Mouse (Mus musculus): ENCODE measurements around the gene Snx8. TPM values are rescaled to one million over a fixed set of nuclear protein-coding genes. Genes with fewer than 3 reads are reported as not detected.
A peak's percentile ranks its signal among the peaks of the same experiment; 100 is the strongest.

Gene Snx8
- polyA plus RNA-seq, 1 experiment from 2014 or later, result 14.0 TPM

DNA sequence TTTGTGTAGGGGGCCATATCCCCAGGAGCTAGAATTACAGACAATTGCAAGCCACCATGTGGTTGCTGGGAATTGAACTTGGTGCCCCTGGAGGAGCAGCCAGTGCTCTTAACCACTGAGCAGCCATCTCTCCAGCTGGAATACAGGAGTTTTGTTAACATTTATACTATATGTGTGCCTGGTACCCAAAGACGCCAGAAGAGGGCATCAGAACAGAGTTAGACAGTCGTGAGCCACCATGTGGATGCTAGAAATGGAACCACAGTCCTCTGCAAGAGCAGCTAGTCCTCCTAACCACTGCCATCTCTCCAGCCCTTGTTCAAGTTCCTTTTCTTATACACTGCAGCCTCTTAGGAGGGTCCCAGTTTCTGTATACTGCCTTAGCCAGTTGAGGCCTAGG, 55.4 kb downstream of the Snx8 start:
- H3K9me3 ChIP-seq (replicated peaks), result 0 out of 2 replicates have a peak, but pooled peaks cover 2% of the 10 kb centered on the region
- H3K4me1 ChIP-seq, result peaks cover 28% of the 10 kb centered on the region
- no peak overlapping the region for H3K27ac ChIP-seq
- H3K9ac ChIP-seq, result no peak overlapping the region
- WGBS (ENCODE audit: insufficient replicate concordance), result 15% methylated on average over 2 of the region's 2 CpGs
- ATAC-seq, result no peak
- no peak overlapping the region for H3K4me2 ChIP-seq
- H3K36me3 ChIP-seq, result peaks cover 50% of the 10 kb centered on the region
- H3K27me3 ChIP-seq (replicated peaks), result no peaks in the 10 kb centered on the region
- H3K4me3 ChIP-seq, result no peak overlapping the region

DNA sequence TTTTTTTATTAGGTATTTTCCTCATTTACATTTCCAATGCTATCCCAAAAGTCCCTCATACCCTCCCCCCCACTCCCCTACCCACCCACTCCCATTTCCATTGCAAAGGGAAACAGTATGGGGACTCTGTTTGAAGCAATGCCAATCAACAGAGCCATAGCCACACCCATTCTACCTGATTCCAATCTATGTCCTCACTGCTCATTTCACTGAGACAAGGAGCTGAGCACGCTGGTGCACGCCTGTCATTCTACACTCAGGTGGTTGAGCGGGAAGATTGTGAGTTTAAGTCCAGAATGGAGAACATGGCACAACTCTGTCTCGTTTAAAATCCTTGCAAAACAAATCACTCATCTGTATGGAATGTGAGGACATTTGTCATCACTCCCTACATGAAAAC, 56.5 kb downstream of the Snx8 start:
- 41% methylated on average over 4 of the region's 4 CpGs for WGBS (ENCODE audit: insufficient replicate concordance)
- Histone ChIP-seq H3K27me3 (replicated peaks) (no peaks in the 10 kb centered on the region), H3K4me2 (peak overlapping the region; percentile 87), H3K36me3 (peaks cover 50% of the 10 kb centered on the region), H3K27ac (peak overlapping the region; percentile 91), H3K4me3 (peak overlapping the region; percentile 72; the same call in 1 of the 2 replicates), H3K9ac (peak overlapping the region; percentile 80), H3K9me3 (replicated peaks) (no peaks in the 10 kb centered on the region), H3K4me1 (peaks cover 28% of the 10 kb centered on the region)
- ATAC-seq, result peak; percentile 58

DNA sequence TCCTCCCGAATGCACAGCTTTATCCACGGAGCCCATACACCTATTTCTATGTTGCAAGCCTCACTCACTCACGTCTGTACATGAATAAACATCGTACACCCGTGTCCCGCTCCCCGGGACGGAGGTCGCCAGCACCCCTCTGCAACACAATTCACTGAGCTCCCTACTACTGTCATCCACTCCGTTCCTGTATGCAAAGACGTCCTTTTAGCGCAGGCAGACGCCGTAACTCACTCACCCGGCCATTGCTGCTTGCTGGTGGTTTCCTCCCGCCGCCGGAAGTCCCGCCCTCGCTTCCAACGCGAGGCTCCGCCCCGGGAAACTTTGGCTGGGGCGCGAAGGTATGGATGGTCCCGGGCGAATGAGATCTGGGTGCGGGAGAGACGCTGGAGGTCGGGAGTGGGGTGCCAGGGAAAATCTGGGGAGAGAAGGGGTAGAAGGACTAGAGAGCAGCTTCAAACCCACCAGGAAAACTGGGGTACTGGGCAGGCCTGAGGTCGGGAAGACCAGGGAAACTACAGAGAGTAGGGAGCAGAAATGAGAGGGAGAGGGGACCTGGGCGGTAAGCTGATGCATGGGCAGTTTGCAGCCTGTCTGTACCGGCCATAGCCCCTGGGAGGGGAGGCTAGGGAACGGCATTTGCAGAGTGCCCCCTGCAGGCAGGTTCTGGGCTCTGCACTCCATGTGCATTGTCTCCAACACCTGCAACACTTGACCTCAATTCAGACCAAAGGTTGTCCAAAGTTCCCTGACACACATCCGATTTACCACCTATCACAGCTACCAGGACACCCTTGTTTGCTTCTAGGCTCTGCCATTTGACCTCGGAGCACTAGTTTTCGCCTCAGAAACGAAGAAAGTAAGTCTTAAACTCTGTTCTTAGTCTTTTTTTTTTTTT, 57.2 kb downstream of the Snx8 start, which contains the start of gene Mrm2:
Mrm2 (minus strand) TSS at position 284 of the 898 bp plus-strand sequence.
- Histone ChIP-seq H3K9me3 (replicated peaks) (no peaks in the 10 kb centered on the region), H3K4me2 (peak within 1 kb of the TSS; percentile 87), H3K27me3 (replicated peaks) (no peaks in the 10 kb centered on the region), H3K9ac (peak within 1 kb of the TSS; percentile 80), H3K4me1 (peaks cover 28% of the 10 kb centered on the region), H3K27ac (peak within 1 kb of the TSS; percentile 91), H3K36me3 (peaks cover 50% of the 10 kb centered on the region), H3K4me3 (peak within 1 kb of the TSS; percentile 72)
- ATAC-seq, result peak; percentile 86
- under 1% methylated on average over 39 of the region's 39 CpGs for WGBS (ENCODE audit: insufficient replicate concordance)

DNA sequence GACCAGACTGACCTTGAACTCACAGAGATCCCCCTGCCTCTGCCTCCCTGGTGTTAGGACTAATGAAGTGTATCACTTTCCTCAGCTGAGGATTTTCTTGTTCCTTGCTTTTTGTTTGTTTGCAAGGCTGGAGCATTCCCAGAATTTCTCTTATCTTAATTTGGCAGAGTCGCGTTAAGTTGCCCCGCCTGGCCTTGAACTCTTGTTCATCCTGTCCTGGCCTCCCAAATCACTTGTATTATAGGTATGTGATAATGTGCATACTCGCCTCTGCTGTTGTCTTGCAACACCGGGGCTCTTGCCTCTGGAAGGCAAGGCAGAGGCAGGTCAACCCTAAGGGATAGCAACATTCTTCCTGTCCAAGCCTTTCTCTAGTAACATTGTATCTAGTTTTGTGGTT, 65.0 kb downstream of the Snx8 start:
- Histone ChIP-seq H3K9me3 (replicated peaks) (no peaks in the 10 kb centered on the region), H3K4me1 (peaks cover 38% of the 10 kb centered on the region), H3K9ac (0 out of 2 replicates have a peak overlapping the region, but pooled peaks have one; percentile 1), H3K4me3 (no peak overlapping the region), H3K27ac (peak overlapping the region; percentile 15; the same call in 1 of the 2 replicates), H3K36me3 (peaks cover 34% of the 10 kb centered on the region), H3K4me2 (peak overlapping the region; percentile 27), H3K27me3 (replicated peaks) (no peaks in the 10 kb centered on the region)
- no peak for ATAC-seq
- 42% methylated on average over 5 of the region's 5 CpGs for WGBS (ENCODE audit: insufficient replicate concordance)

DNA sequence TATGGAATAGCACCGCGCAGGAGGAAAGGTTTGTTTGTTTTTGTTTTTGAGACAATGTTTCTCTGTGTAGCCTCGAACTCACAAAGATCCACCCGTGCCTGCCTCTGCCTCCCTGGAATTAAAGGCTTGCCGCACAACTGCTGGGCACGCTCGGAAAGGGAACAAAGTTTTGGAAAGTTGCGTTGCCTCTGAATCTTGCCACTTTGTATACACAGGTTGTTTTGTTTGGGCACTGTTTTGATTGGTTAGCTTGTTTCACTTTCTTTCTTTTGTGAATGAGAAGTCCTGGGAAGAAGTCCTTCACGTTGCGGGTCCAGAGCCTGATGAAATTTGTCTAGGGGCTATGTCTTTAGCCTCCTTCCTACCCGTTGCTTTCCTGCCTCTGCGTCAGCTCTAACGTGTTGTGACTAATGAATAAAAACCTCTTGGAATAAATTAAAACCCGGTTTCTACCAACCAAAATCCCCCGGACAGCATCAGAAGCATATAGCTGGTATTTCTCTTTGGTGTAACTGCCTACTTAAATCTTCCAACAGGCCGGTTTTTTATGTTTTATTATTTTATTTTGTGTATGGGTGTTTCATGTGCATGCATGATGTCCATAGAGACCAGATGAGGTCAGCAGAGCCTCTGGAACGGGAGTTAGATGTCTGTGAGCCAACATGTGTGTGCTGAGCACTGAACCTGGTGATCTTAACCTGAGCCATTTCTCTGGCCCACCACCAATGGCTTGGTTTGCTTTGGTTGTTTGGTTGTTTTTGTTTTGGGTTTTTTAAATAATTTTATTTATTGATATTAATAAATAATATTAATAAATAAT, 67.1 kb downstream of the Snx8 start:
- Histone ChIP-seq H3K9me3 (replicated peaks) (no peaks in the 10 kb centered on the region), H3K27me3 (replicated peaks) (no peaks in the 10 kb centered on the region), H3K4me1 (peaks cover 52% of the 10 kb centered on the region), H3K4me2 (peak overlapping the region; percentile 83), H3K36me3 (peaks cover 13% of the 10 kb centered on the region), H3K4me3 (peak overlapping the region; percentile 98), H3K27ac (peak overlapping the region; percentile 87), H3K9ac (peak overlapping the region; percentile 99)
- WGBS (ENCODE audit: insufficient replicate concordance), result 1% methylated on average over 17 of the region's 17 CpGs
- peak; percentile 25 for ATAC-seq

DNA sequence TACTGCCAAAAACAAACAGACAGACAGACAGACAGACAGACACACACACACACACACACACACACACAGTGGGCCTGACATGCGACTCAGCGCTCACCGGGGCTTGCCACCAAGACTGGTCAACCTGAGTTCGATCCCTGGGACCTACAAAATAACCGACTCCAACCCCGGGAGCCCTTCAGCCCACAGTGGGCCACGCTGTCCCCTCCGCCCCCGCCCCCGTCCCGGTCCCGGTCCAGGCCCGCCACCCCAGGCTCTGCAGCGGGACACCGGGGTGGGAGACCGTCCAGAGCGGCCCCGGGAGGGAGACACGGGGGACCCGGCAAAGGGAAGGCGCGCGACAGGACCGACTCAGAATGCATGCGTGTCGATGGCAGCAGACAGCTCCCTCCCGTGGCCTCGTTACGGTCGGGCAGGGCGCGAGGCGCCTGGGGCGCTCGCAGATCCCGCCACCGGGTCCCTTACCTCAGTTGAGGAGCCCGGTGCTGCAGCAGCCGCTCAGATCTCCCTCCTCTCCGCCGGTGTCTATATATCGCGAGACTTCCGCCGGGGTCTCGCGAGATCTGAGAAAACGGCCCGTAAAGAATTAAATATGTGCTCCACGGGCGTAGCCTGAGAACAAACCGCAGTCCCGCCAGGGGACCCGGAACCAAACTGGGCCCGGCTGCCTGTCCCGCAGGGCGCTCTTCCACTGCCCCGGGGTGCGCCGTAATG, 67.9 kb downstream of the Snx8 start, which contains the start of the genes Mad1l1 and Nudt1:
Mad1l1 (minus strand) TSS at position 511 of the 714 bp plus-strand sequence.
Nudt1 (plus strand) TSS at position 615 of the 714 bp plus-strand sequence.
- no peaks in the 10 kb centered on the region for H3K27me3 ChIP-seq (replicated peaks)
- peak within 1 kb of the TSS; percentile 87 for H3K27ac ChIP-seq
- H3K4me3 ChIP-seq, result peak within 1 kb of the TSS; percentile 98
- peaks cover 55% of the 10 kb centered on the region for H3K4me1 ChIP-seq
- H3K9ac ChIP-seq, result peak within 1 kb of the TSS; percentile 99
- H3K9me3 ChIP-seq (replicated peaks), result no peaks in the 10 kb centered on the region
- peak within 1 kb of the TSS; percentile 83 for H3K4me2 ChIP-seq
- ATAC-seq, result peak; percentile 91
- 3% methylated on average over 57 of the region's 60 CpGs for WGBS (ENCODE audit: insufficient replicate concordance)
- H3K36me3 ChIP-seq, result peaks cover 9% of the 10 kb centered on the region; the same call in 1 of the 2 replicates

DNA sequence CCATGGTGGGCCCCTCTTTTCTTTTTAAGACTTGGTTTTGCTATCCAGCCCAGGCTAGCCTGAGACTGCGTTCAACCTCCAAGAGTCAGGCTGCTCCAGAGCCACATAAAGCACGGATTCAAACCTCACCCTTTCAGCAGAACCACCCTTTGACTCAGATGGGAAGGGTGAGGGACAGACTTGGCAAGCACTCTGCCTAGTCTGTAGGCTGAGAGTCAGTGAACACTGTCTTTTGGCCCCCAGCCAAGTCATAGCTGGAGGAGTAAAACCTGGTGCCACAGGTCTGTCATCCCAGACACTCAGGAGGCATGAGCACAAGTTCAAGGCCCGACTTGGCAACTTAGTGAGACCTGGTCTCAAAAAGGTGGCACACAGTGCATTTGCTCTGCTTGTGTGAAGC, 72.3 kb downstream of the Snx8 start:
- Histone ChIP-seq H3K27me3 (replicated peaks) (no peaks in the 10 kb centered on the region), H3K27ac (no peak overlapping the region), H3K9me3 (replicated peaks) (no peaks in the 10 kb centered on the region), H3K4me1 (peaks cover 40% of the 10 kb centered on the region), H3K4me3 (no peak overlapping the region), H3K4me2 (no peak overlapping the region), H3K9ac (no peak overlapping the region), H3K36me3 (peaks cover 36% of the 10 kb centered on the region)
- no peak for ATAC-seq
- WGBS (ENCODE audit: insufficient replicate concordance), result 76% methylated on average over 3 of the region's 3 CpGs

DNA sequence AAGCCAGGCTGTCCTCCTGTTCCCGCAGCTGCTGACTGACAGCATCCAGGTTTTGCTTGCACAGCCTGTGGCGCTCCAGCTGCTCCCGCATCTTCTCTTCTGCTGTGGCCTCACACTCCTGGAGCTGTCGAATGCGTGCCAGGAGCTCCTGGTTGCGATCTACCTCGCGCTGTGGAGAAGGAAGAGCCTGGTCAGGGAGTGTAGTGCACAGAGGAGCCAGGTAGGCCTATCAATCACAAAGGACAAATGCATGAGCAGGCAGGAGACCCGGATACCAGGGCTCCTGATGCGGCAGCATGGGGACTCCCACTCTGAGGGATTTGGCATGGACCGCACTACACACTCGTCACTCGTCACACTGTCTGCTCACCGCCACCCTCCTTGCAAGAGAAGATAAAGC, 81.5 kb downstream of the Snx8 start:
- Histone ChIP-seq H3K27ac (no peak overlapping the region), H3K36me3 (peaks cover 99% of the 10 kb centered on the region), H3K9me3 (replicated peaks) (no peaks in the 10 kb centered on the region), H3K9ac (no peak overlapping the region), H3K4me2 (no peak overlapping the region), H3K27me3 (replicated peaks) (no peaks in the 10 kb centered on the region), H3K4me3 (no peak overlapping the region), H3K4me1 (no peaks in the 10 kb centered on the region)
- 87% methylated on average over 14 of the region's 14 CpGs for WGBS (ENCODE audit: insufficient replicate concordance)
- no peak for ATAC-seq

DNA sequence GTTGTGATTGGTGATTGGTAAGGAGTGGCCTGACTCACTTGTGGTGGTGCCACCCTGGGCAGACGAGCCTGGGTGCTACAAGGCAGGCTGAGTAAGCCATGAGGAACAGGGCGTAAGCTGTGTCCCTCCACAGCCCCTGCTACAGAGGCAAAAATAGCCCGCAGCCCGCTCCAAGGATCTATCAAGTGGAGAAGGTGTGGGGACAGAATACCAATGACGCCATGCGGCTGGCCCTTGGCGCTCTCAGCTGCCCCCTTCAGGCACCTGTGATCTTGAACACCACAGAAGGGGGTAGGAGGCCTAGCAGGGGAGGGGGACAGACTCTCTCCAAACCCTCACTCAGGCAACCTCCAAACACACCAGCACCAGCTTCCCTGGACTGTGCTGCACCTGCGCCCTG, 83.0 kb downstream of the Snx8 start:
- Histone ChIP-seq H3K36me3 (peaks cover 96% of the 10 kb centered on the region), H3K4me2 (no peak overlapping the region), H3K4me3 (no peak overlapping the region), H3K27ac (no peak overlapping the region), H3K4me1 (no peaks in the 10 kb centered on the region), H3K9me3 (replicated peaks) (no peaks in the 10 kb centered on the region), H3K27me3 (replicated peaks) (no peaks in the 10 kb centered on the region), H3K9ac (no peak overlapping the region)
- 92% methylated on average over 8 of the region's 8 CpGs for WGBS (ENCODE audit: insufficient replicate concordance)
- ATAC-seq, result no peak

DNA sequence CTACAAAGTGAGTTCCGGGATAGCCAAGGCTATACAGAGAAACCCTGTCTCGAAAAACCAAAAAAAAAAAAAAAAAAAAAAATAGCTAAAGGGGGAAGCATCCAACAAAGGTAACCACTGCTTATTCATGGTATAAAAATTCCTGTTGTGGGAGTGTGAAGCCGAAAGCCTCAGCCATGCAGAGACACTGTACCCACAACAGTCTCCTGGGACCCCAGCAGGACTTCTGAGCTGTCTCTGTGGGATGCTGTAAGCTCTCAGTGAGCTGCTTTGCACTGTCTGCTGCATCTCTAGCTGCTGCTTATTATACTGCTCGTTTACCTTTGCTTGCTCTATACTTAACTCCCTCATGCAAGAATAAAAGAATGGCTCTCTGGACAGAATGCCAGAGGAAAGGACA, 90.8 kb downstream of the Snx8 start:
- WGBS (ENCODE audit: insufficient replicate concordance), result 75% methylated on average over 4 of the region's 4 CpGs
- H3K27ac ChIP-seq, result no peak overlapping the region
- H3K4me2 ChIP-seq, result no peak overlapping the region
- H3K9ac ChIP-seq, result no peak overlapping the region
- no peaks in the 10 kb centered on the region for H3K9me3 ChIP-seq (replicated peaks)
- H3K4me1 ChIP-seq, result no peaks in the 10 kb centered on the region
- H3K27me3 ChIP-seq (replicated peaks), result no peaks in the 10 kb centered on the region
- peaks cover 89% of the 10 kb centered on the region for H3K36me3 ChIP-seq
- H3K4me3 ChIP-seq, result no peak overlapping the region
- no peak for ATAC-seq

DNA sequence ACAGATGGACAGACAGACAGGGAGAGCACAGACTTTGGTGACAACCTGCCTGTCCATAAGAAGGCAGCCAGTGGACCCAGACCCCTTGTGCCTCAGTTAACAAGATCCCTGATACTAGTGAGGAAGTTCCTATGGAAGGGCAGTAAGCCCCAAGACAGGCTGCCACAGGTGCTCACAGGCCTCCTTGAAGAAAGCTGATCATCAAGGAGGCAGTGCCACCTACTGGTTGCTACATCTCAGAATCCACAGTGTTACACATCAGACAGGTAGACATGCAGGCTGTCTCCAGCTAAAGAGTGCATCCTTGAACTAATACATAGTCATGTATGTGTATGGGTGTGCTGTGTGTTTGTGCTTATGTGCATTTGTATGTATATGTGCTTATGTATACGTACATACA, 96.9 kb downstream of the Snx8 start:
- WGBS (ENCODE audit: insufficient replicate concordance), result 67% methylated on average over 1 of the region's 1 CpGs
- ATAC-seq, result no peak
- H3K36me3 ChIP-seq, result peaks cover 94% of the 10 kb centered on the region

More for the DNA sequence above, 96.9 kb downstream of the Snx8 start:
- Histone ChIP-seq H3K9ac (no peak overlapping the region), H3K27ac (no peak overlapping the region), H3K4me2 (no peak overlapping the region), H3K4me1 (no peaks in the 10 kb centered on the region), H3K4me3 (no peak overlapping the region), H3K27me3 (replicated peaks) (no peaks in the 10 kb centered on the region), H3K9me3 (replicated peaks) (no peaks in the 10 kb centered on the region)

Measured in liver, embryonic 12.5 days (tissue).